Mouse (Mus musculus) erythroblast, embryonic 14.5 days (primary cell): ENCODE measurements around the gene Uncx.

Experiments used
- GATA1 ChIP-seq: IDR thresholded peaks from 2 replicates; pipeline ENCODE4 v1.6.1; 2012; ENCODE audit warnings: low read length, inconsistent platforms, mixed read lengths
- TAL1 ChIP-seq: IDR thresholded peaks from 3 replicates; pipeline ENCODE4 v1.6.1; 2012; ENCODE audit warnings: low read length, inconsistent platforms, mixed read lengths

DNA sequence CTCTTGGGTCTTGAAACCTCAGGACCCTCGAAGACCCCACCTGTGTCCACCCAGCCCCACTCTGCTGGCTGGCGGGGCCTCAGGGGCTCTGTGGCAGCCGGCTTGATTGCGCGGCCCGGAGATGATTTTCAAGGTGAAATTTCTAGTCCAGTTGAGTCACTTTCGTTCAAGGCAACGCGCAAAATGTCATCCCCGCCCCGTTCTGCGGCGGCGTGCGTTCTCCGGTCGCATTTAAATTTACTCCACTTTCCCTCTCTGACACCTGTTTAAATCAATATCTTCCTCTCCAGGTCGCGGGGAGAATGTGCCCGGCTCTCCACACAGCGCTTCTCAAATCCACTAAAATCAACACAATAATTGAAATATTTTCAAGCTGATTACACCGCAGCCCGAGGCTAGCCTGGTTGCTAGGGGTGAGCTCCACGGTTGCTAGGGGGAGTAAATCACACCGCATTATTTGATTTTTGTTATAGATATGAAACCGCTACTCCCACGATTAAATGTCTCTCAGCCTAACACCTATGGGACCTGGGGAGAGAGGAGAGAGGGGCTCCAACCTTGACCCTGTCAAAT lies 37.0 kb downstream of the Uncx start:
- TF ChIP-seq GATA1 (no peak), TAL1 (no peak)
